Comparison of ENCODE assay signal across 8 mouse cellular contexts in genomic region chr2:165878907-165879361, GRCm38 (mm10). TPM values are rescaled to one million over a fixed set of nuclear protein-coding genes. Genes with fewer than 3 reads are reported as not detected.
DNase-seq lines count a peak whose midpoint lies in the region; ATAC-seq and TF ChIP-seq lines count a peak whose summit lies in the region.

No protein-coding gene starts in this region.

- TF ChIP-seq POLR2A in olfactory bulb, adult 2 months (IDR thresholded peaks at IDR 0.05; ENCODE audit: insufficient read depth, low read depth, low read length) = no peak

- peaks cover 34% of the 10 kb centered on the region for H3K36me3 ChIP-seq in forebrain, embryonic 10.5 days (replicated peaks)
- H3K36me3 ChIP-seq in intestine, postnatal 0 days (ENCODE audit: control insufficient read depth, insufficient read depth) = peaks cover 8% of the 10 kb centered on the region; the same call in 1 of the 2 replicates

- intact Hi-C loops in left cerebral cortex, adult 2 months (cut with DNase I) = no loop called here
- intact Hi-C loops in left cerebral cortex, postnatal 36 days (cut with DNase I) = no loop called here

- WGBS in forebrain, embryonic 10.5 days = 37% methylated on average over 8 of the region's 8 CpGs
- 36% methylated on average over 8 of the region's 8 CpGs for WGBS in intestine, postnatal 0 days
- WGBS in olfactory bulb, adult 2 months = 18% methylated on average over 8 of the region's 8 CpGs

- H3K9ac ChIP-seq in intestine, postnatal 0 days (ENCODE audit: low read depth, low read length) = no peak overlapping the region

- H3K27ac ChIP-seq in left cerebral cortex, adult 2 months = peak overlapping the region; percentile 97
- peak overlapping the region; percentile 100 for H3K27ac ChIP-seq in forebrain, embryonic 10.5 days
- H3K27ac ChIP-seq in intestine, postnatal 0 days (ENCODE audit: low read depth, low read length) = peak overlapping the region; percentile 98
- peak overlapping the region; percentile 100 for H3K27ac ChIP-seq in olfactory bulb, adult 2 months (ENCODE audit: insufficient read depth, low read depth, low read length)

- H3K27me3 ChIP-seq in forebrain, embryonic 10.5 days (ENCODE audit: poor library complexity, severe bottlenecking) = no peaks in the 10 kb centered on the region
- no peaks in the 10 kb centered on the region for H3K27me3 ChIP-seq in intestine, postnatal 0 days (replicated peaks; ENCODE audit: control insufficient read depth, insufficient read depth, low read length)

- ATAC-seq in intestine, postnatal 0 days = no peak

- no peak for DNase-seq in left cerebral cortex, adult 2 months (ENCODE audit: extremely low spot score in 1 of 2, low spot score in 2 of 2)
- no peak for DNase-seq in left cerebral cortex, postnatal 36 days (ENCODE audit: low spot score in 2 of 2)
- no peak for DNase-seq in forebrain, embryonic 10.5 days (ENCODE audit: extremely low spot score, low spot score)
- no peak for DNase-seq in urinary bladder, postnatal 4 days (ENCODE audit: low spot score in 2 of 2)
- no peak for DNase-seq in urinary bladder, postnatal 14 days (ENCODE audit: low spot score)
- DNase-seq in right cerebral cortex, postnatal 36 days (ENCODE audit: low spot score in 2 of 2) = no peak

- H3K4me3 ChIP-seq in left cerebral cortex, adult 2 months = peak overlapping the region; percentile 55
- peak overlapping the region; percentile 52 for H3K4me3 ChIP-seq in forebrain, embryonic 10.5 days
- no peak overlapping the region for H3K4me3 ChIP-seq in intestine, postnatal 0 days (ENCODE audit: low read depth, low read length)
- peak overlapping the region; percentile 26 for H3K4me3 ChIP-seq in olfactory bulb, adult 2 months (ENCODE audit: insufficient read depth, low read depth, low read length)

- H3K9me3 ChIP-seq in forebrain, embryonic 10.5 days = no peaks in the 10 kb centered on the region
- H3K9me3 ChIP-seq in intestine, postnatal 0 days (ENCODE audit: control insufficient read depth) = no peaks in the 10 kb centered on the region

- TF ChIP-seq CTCF in left cerebral cortex, adult 2 months (IDR thresholded peaks at IDR 0.05) = no peak
- TF ChIP-seq CTCF in intestine, postnatal 0 days (IDR thresholded peaks at IDR 0.05; ENCODE audit: low read depth) = no peak
- TF ChIP-seq CTCF in olfactory bulb, adult 2 months (IDR thresholded peaks at IDR 0.05; ENCODE audit: insufficient read depth, low read depth, low read length) = no peak

- peaks cover 100% of the 10 kb centered on the region for H3K4me1 ChIP-seq in forebrain, embryonic 10.5 days
- peaks cover 42% of the 10 kb centered on the region for H3K4me1 ChIP-seq in intestine, postnatal 0 days (replicated peaks; ENCODE audit: control insufficient read depth, insufficient read depth, low read length)
- peaks cover 71% of the 10 kb centered on the region for H3K4me1 ChIP-seq in olfactory bulb, adult 2 months (ENCODE audit: control insufficient read depth, insufficient read depth, low read length)

- H3K4me2 ChIP-seq in intestine, postnatal 0 days (replicated peaks; ENCODE audit: low read depth) = peak overlapping the region; percentile 64

RNA-seq across cellular contexts. Expression of gene Zmynd8, which starts 19.9 kb away (rescaled TPM):
- total RNA-seq in left cerebral cortex, adult 2 months (2021) = 100 to 1,000 TPM; 182 to 188 TPM
- total RNA-seq in left cerebral cortex, postnatal 36 days (2021) = 100 to 1,000 TPM; 119 to 184 TPM
- 60.2 and 64.4 TPM in 2 replicates for polyA plus RNA-seq in forebrain, embryonic 10.5 days (2016; fragmentation: Nextera tagmentation; extraction: Ambion mirVana)
- 43.5 and 57.7 TPM in 2 replicates for polyA plus RNA-seq in intestine, postnatal 0 days (2015; fragmentation: Nextera tagmentation; extraction: Ambion mirVana)
- polyA plus RNA-seq in olfactory bulb, adult 2 months (2012; ENCODE audit: insufficient read depth, insufficient read length, low replicate concordance, missing spikeins) = 440 TPM in 1 of 2 replicates, not detected in the other
